Mouse (Mus musculus) limb, embryonic 15.5 days (tissue): Measurements from ENCODE around the gene Atg2a. TPM values are rescaled to one million over a fixed set of nuclear protein-coding genes. Genes with fewer than 3 reads are reported as not detected.

Source experiments
- ATAC-seq: fragments of 200-750 bp; cut with Nextera tagmentation; 2 replicates; pipeline ENCODE4 v1.8.0; 2017; ENCODE audit warnings: low read depth, moderate TSS enrichment; ENCODE audit not compliant: insufficient number of reproducible peaks, low FRiP score, low TSS enrichment
- H3K27ac ChIP-seq: fragments of 300-500 bp; sonication (generic); 2 replicates; pipeline ENCODE4 v1.5.1; 2015; ENCODE audit warnings: moderate library complexity, mild to moderate bottlenecking, inconsistent platforms
- H3K27me3 ChIP-seq: fragments of 300-500 bp; sonication (generic); 2 replicates; pipeline ENCODE4 v1.6.1; 2015; ENCODE audit warnings: inconsistent platforms
- H3K36me3 ChIP-seq: fragments of 300-500 bp; sonication (generic); 2 replicates; pipeline ENCODE4 v1.6.1; 2015; ENCODE audit warnings: inconsistent platforms
- H3K4me1 ChIP-seq: fragments of 300-500 bp; sonication (generic); 2 replicates; pipeline ENCODE4 v1.6.1; 2015; ENCODE audit warnings: inconsistent platforms
- H3K4me2 ChIP-seq: fragments of 300-500 bp; sonication (generic); 2 replicates; pipeline ENCODE4 v1.6.1; 2015; ENCODE audit warnings: mild to moderate bottlenecking, inconsistent platforms
- H3K4me3 ChIP-seq: fragments of 300-500 bp; sonication (generic); 2 replicates; pipeline ENCODE4 v1.5.1; 2015; ENCODE audit warnings: mild to moderate bottlenecking, inconsistent platforms
- H3K9ac ChIP-seq: fragments of 300-500 bp; sonication (generic); 2 replicates; pipeline ENCODE4 v1.6.1; 2015; ENCODE audit warnings: inconsistent platforms
- H3K9me3 ChIP-seq: fragments of 300-500 bp; sonication (generic); 2 replicates; pipeline ENCODE4 v1.6.1; 2016; ENCODE audit warnings: inconsistent platforms
- WGBS: fragments of 180-500 bp; shearing (Covaris S2); methylation state at CpG from one replicate; pipeline ENCODE4 v1.1.7; 2015; 5-methylcytosine and 5-hydroxymethylcytosine counted together
- polyA plus RNA-seq: library from polyadenylated mRNA; unstranded; fragments of >200 nt; fragmentation: Nextera tagmentation; extraction: Ambion mirVana; gene quantifications from 2 replicates; pipeline ENCODE4 v1.2.1, GENCODE M21; 2015

Atg2a gene
- polyA plus RNA-seq, 1 experiment from 2014 or later, result 9.0 TPM

DNA sequence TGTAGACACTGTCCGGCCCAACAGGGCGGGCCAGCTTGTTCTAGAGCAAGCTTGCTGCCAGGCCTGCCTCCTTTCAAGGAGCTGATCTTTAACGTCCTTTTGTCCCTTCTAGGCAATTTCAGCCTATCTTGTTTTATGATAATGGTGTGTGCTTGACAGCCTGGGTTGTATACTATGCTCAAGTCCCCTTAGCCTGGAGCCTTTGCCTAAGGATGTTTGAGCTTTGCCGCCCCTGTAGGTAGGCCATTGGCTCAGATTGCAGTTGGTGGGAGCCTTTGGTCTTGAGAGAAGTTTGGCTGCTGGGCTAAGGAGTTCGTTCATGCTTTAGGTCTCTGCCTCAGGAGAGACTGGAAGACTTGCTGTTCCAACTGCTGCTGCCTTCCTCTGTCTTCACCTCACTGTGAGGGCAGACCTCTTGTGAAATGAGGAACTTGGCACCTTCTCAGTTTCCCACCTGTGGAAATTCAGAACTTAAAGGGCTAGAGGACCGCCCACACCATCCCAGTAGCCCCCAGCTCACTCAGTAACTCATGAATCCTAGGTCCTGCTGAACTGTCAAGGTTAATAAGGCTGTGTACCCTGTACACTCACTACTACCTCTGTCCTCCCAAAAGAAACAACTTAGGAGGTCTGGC, 37.1 kb downstream of the Atg2a start:
- 17% methylated on average over 6 of the region's 6 CpGs for WGBS

GRCm38 (mm10) chr19:6279481-6280144, 38.1 kb downstream of the Atg2a start:
- 87% methylated on average over 6 of the region's 6 CpGs for WGBS
- peak overlapping the region; percentile 97 for H3K4me2 ChIP-seq
- peak overlapping the region; percentile 85 for H3K4me3 ChIP-seq
- no peaks in the 10 kb centered on the region for H3K27me3 ChIP-seq
- H3K36me3 ChIP-seq, result peaks cover 53% of the 10 kb centered on the region
- H3K9me3 ChIP-seq, result no peaks in the 10 kb centered on the region
- peak overlapping the region; percentile 79; the same call in 1 of the 2 replicates for H3K27ac ChIP-seq
- peaks cover 52% of the 10 kb centered on the region for H3K4me1 ChIP-seq
- peak overlapping the region; percentile 33; the same call in 1 of the 2 replicates for H3K9ac ChIP-seq
- no peak for ATAC-seq

More for the DNA sequence above, 37.1 kb downstream of the Atg2a start:
- Histone ChIP-seq H3K36me3 (peaks cover 43% of the 10 kb centered on the region), H3K27ac (peak overlapping the region; percentile 79), H3K27me3 (no peaks in the 10 kb centered on the region), H3K4me3 (peak overlapping the region; percentile 85), H3K9me3 (no peaks in the 10 kb centered on the region), H3K9ac (peak overlapping the region; percentile 33; the same call in 1 of the 2 replicates), H3K4me1 (peaks cover 54% of the 10 kb centered on the region), H3K4me2 (peak overlapping the region; percentile 97)
- no peak for ATAC-seq

GRCm38 (mm10) chr19:6280554-6280953, 39.1 kb downstream of the Atg2a start:
- H3K9me3 ChIP-seq, result no peaks in the 10 kb centered on the region
- H3K27me3 ChIP-seq, result no peaks in the 10 kb centered on the region
- H3K4me2 ChIP-seq, result no peak overlapping the region
- no peak overlapping the region for H3K27ac ChIP-seq
- ATAC-seq, result no peak
- H3K36me3 ChIP-seq, result peaks cover 61% of the 10 kb centered on the region
- 90% methylated on average over 7 of the region's 7 CpGs for WGBS
- no peak overlapping the region for H3K4me3 ChIP-seq
- no peak overlapping the region for H3K9ac ChIP-seq
- H3K4me1 ChIP-seq, result peaks cover 46% of the 10 kb centered on the region

GRCm38 (mm10) chr19:6281122-6282020, 39.9 kb downstream of the Atg2a start:
- Histone ChIP-seq H3K27ac (no peak overlapping the region), H3K36me3 (peaks cover 69% of the 10 kb centered on the region), H3K9ac (no peak overlapping the region), H3K4me2 (no peak overlapping the region), H3K9me3 (no peaks in the 10 kb centered on the region), H3K27me3 (no peaks in the 10 kb centered on the region), H3K4me1 (peaks cover 42% of the 10 kb centered on the region), H3K4me3 (no peak overlapping the region)
- no peak for ATAC-seq
- WGBS, result 77% methylated on average over 14 of the region's 14 CpGs

- no peak overlapping the region for H3K4me3 ChIP-seq
- WGBS, result 81% methylated on average over 5 of the region's 5 CpGs
- H3K27me3 ChIP-seq, result no peaks in the 10 kb centered on the region
- H3K27ac ChIP-seq, result no peak overlapping the region
- H3K9ac ChIP-seq, result no peak overlapping the region
- no peaks in the 10 kb centered on the region for H3K9me3 ChIP-seq
- H3K4me2 ChIP-seq, result no peak overlapping the region
- peaks cover 83% of the 10 kb centered on the region for H3K36me3 ChIP-seq
- no peak for ATAC-seq
- peaks cover 48% of the 10 kb centered on the region for H3K4me1 ChIP-seq
These were observed 41.5 kb downstream of the Atg2a start for GRCm38 (mm10) chr19:6283001-6283400.

GRCm38 (mm10) chr19:6284502-6284901, 43.0 kb downstream of the Atg2a start:
- H3K36me3 ChIP-seq, result peaks cover 84% of the 10 kb centered on the region
- WGBS, result 93% methylated on average over 12 of the region's 12 CpGs
- peaks cover 33% of the 10 kb centered on the region for H3K4me1 ChIP-seq
- no peaks in the 10 kb centered on the region for H3K9me3 ChIP-seq
- H3K9ac ChIP-seq, result no peak overlapping the region
- no peak for ATAC-seq
- H3K27ac ChIP-seq, result no peak overlapping the region
- no peak overlapping the region for H3K4me3 ChIP-seq
- no peaks in the 10 kb centered on the region for H3K27me3 ChIP-seq
- no peak overlapping the region for H3K4me2 ChIP-seq

GRCm38 (mm10) chr19:6285226-6285625, 43.8 kb downstream of the Atg2a start:
- no peaks in the 10 kb centered on the region for H3K27me3 ChIP-seq
- H3K4me1 ChIP-seq, result peaks cover 25% of the 10 kb centered on the region
- H3K9me3 ChIP-seq, result no peaks in the 10 kb centered on the region
- WGBS, result 64% methylated on average over 8 of the region's 8 CpGs
- H3K9ac ChIP-seq, result no peak overlapping the region
- no peak overlapping the region for H3K4me2 ChIP-seq
- no peak overlapping the region for H3K4me3 ChIP-seq
- H3K36me3 ChIP-seq, result peaks cover 83% of the 10 kb centered on the region
- no peak overlapping the region for H3K27ac ChIP-seq
- no peak for ATAC-seq

DNA sequence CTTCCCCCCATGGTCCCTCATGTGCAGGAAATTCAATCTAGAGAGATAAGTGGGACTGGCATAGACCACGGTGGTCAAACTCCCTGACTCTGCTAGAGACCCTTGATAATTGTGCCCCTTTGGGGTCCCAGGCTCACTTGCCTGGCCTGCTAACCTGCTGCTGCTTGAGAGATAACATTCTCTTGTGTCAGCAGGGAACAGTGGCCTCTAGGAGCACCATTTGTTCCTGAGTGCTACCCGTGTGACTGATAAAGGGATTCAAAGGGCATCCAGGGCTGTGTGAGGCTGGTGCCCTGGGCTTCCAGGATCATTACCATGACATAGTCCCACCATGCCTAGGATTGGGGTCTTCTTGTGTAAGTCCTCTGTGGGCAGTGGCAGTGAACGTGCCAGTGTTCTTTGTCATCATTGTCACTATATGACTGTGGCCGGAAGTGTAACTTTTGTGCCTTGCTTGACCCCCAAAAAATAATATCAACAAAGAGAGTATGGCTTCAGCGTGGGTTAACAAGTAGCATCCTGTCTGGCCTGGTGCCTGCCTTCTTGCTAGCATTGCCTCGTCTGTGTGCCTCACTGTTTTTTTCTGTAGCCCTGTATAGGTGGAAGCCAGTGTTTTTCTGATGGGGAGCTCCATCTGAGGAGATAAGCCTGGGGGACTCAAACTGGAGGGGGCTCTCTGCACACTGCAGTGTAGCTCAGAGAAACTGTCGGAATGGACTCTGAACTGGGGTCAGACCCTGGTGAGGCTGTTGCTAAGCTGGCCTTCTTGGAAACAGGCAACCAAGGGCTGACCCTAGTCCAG, 44.4 kb downstream of the Atg2a start:
- Histone ChIP-seq H3K9ac (no peak overlapping the region), H3K27me3 (no peaks in the 10 kb centered on the region), H3K4me2 (no peak overlapping the region), H3K9me3 (no peaks in the 10 kb centered on the region), H3K36me3 (peaks cover 77% of the 10 kb centered on the region), H3K27ac (no peak overlapping the region), H3K4me3 (no peak overlapping the region), H3K4me1 (peaks cover 19% of the 10 kb centered on the region)
- no peak for ATAC-seq
- WGBS, result 72% methylated on average over 7 of the region's 7 CpGs

GRCm38 (mm10) chr19:6286434-6287401, 45.2 kb downstream of the Atg2a start:
- H3K4me2 ChIP-seq, result no peak overlapping the region
- peaks cover 16% of the 10 kb centered on the region for H3K4me1 ChIP-seq
- no peak overlapping the region for H3K9ac ChIP-seq
- no peak for ATAC-seq
- no peaks in the 10 kb centered on the region for H3K9me3 ChIP-seq
- WGBS, result 84% methylated on average over 19 of the region's 19 CpGs
- no peak overlapping the region for H3K27ac ChIP-seq
- no peak overlapping the region for H3K4me3 ChIP-seq
- peaks cover 73% of the 10 kb centered on the region for H3K36me3 ChIP-seq
- no peaks in the 10 kb centered on the region for H3K27me3 ChIP-seq

DNA sequence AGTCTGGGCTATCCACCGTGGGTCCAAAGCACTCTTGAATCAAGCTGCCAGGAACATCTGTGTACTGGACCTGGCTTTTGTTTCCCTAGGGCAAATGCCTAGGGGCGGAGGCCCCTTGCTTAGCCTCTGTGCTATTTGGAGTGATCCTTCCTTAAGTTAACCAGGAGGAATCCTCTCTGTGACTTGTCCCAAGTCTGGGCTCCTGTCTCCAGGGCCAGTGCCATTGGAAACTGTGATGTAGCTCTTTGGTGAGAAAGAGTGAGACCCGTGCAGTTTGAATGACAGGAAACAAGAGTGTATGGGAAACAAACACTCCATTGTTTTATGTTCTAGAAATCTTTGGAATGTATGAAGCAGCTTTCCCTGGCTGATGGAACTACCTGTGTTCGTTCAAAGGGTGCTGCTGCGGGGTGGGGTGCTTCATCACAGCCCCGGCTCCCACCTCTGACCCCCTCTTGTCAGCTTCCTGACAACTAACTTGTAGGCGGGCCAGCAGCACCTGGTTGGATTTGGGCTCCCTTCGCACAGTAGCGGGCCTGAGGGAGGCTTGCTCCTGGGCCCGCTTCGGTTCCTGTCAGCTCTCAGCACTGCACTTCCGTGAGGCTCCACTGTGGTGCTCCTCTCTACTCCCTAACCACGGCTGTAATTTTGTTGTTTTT, 46.9 kb downstream of the Atg2a start:
- 66% methylated on average over 13 of the region's 13 CpGs for WGBS
- Histone ChIP-seq H3K27me3 (no peaks in the 10 kb centered on the region), H3K36me3 (peaks cover 69% of the 10 kb centered on the region), H3K9me3 (no peaks in the 10 kb centered on the region), H3K27ac (0 out of 2 replicates have a peak overlapping the region, but pooled peaks have one; percentile 35), H3K4me3 (no peak overlapping the region), H3K4me2 (no peak overlapping the region), H3K9ac (no peak overlapping the region), H3K4me1 (peaks cover 19% of the 10 kb centered on the region)
- no peak for ATAC-seq
